Mouse (Mus musculus) olfactory bulb, adult 2 months (tissue): ENCODE measurements around the gene 1600002K03Rik.

ENCODE experiments used
- CTCF ChIP-seq: fragments of 200-500 bp; IDR thresholded peaks from 2 replicates; pipeline ENCODE4 v1.5.1; 2012; ENCODE audit warnings: low read depth, mild to moderate bottlenecking, low read length, moderate library complexity; ENCODE audit not compliant: insufficient read depth
- POLR2A ChIP-seq: fragments of 200-500 bp; IDR thresholded peaks from 2 replicates; pipeline ENCODE4 v1.6.1; 2012; ENCODE audit warnings: mild to moderate bottlenecking, low read depth, low read length, moderate library complexity; ENCODE audit not compliant: insufficient read depth

DNA sequence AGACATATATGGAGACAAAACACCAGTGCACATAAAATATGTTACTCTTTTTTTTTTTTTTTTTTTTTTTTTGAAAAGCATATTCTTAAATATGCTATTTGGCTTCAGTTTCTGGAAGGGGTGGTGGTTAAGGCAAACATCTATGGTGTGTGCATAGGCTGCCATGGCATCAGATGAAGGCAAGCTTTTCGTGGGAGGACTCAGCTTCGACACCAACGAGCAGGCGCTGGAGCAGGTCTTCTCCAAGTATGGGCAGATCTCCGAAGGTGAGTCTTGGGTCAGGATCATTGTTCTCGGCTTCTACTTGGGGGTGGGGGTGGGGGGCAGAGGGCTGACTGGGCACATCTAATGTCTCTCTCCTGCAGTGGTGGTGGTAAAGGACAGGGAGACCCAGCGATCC lies 3.1 kb upstream of the 1600002K03Rik start:
- TF ChIP-seq POLR2A (no peak), CTCF (no peak)
